Mouse (Mus musculus) thymus, adult 18-20 months (tissue): ENCODE measurements around the gene Cox8b.
"Not testable (repeated sequence)": the region's sequence is repeated elsewhere in the genome, so short reads cannot be mapped to it uniquely, and the experiment has no call there.

ENCODE experiments used
- DNase-seq, 2 experiments: peaks; one replicate each; pipeline ENCODE4 v3.0.0; 2022; ENCODE audit warnings: mixed read lengths in 2 of 2

Cox8b gene

GRCm38 (mm10) chr7:140912846-140913482 lies 12.7 kb upstream of the Cox8b start:
- no peak for DNase-seq

GRCm38 (mm10) chr7:140912293-140912692 lies 12.0 kb upstream of the Cox8b start:
- no peak for DNase-seq

- DNase-seq: peak; percentile 51 to 63
Measured at GRCm38 (mm10) chr7:140908634-140909107, 8.4 kb upstream of the Cox8b start.

GRCm38 (mm10) chr7:140908181-140908580 lies 7.9 kb upstream of the Cox8b start:
- no peak for DNase-seq

- DNase-seq: no peak
Measured at GRCm38 (mm10) chr7:140907697-140908096, 7.5 kb upstream of the Cox8b start.

GRCm38 (mm10) chr7:140907131-140907530 lies 6.9 kb upstream of the Cox8b start:
- DNase-seq: no peak

GRCm38 (mm10) chr7:140905642-140906081 lies 5.4 kb upstream of the Cox8b start:
- no peak for DNase-seq

DNA sequence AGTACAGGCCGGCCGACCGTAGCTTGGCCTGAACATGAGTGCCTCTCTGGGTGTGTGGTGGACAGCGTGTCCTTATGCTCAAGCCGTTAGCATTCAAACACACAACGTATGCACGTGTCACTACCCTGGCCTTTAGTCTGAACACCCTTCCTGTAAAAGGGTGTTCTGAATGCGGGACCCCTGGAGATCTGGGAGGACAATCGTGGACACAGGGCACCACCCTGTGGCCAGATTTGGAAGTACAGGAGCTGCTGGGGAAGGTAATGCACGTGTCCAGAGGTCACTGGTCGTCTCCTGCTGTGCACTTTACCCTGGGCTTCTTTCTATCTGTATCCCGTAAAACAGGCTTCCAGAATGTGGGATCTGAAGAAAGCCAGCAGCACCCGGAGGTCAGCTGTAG lies 3.0 kb upstream of the Cox8b start:
- DNase-seq: peak; percentile 44 to 46

DNA sequence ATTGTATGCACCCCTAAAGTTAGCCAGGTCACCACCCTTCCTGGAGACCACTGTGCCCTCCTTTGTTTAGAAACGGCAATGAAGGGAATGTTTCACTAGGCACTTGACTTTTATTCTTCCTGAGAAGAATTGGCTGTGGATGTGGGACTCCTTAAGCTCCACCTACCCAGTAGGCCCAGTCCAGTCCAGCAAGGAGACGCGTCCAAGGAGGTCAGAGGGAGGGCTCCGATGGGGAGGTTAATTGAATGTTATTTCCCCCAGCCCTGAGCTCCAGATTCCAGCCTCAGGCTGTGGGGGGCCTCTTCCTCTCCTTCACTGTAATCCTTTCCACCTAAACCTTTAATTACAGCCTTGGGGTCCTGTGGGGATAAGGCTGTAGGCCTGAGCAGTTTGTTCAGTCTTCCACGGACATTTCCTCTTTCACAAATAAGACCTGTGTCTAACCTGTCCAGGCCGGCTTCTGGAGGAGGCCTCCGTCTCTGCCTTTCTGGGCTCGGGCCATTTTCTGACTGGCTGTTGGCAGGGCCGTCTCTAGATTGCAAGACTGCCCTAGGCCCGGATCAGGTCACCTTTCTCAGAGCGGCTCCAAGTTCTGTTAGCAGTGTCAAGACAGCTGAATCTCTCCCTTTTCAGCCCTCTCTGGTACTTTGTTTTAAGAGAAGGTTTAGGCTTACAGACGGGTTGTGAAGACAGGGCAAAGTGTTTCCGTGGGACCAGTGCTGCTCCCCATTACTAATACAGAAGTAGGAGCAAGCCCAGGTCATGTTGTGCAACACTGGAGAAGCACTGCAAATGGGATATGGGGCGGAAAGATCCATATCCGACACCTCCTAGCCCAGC lies 2.0 kb upstream of the Cox8b start:
- no peak for DNase-seq

DNA sequence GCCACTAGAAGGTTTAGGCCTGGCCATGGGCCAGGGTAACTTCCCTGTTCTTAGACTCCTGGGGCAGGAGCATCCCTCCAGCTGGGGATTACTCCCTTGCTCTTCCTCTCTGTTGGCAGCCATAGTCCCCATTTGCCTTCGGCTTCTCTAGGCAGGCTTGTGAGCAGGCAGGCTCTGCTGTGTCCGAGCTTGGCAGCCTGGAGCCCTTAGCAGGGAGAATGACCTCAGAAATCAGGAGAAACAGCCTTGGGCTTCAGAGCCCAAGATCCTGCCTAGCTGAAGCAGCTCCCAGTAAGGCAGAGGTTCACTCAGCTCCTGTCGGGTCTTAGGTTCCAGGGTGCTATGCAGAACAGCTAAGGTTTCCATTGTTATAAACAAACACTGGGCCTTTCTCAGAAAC lies 1.1 kb downstream of the Cox8b start:
- no peak for DNase-seq

- no peak for DNase-seq
Measured at GRCm38 (mm10) chr7:140897863-140898262, 2.4 kb downstream of the Cox8b start.

GRCm38 (mm10) chr7:140894611-140895010 lies 5.6 kb downstream of the Cox8b start:
- DNase-seq: no peak

DNA sequence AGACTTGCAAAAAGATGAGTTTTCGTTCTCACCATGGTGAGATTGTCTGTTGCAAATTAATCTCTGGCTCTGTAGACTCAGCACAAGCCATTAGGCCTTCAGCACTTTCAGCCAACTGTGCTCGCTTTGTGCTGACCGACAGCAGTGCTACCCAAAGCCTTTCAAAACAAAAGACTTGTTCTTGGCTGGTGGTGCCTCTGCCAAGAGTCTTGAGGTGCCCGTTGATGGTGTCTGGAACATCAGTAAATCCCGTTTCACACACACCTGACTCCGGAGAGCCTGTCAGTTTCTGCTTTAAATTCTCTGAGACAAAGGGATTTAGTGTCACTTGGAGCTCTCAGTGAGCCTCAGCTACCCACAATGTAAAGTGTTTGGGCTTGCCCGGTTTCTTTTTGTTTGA lies 6.2 kb downstream of the Cox8b start:
- DNase-seq: no peak

DNA sequence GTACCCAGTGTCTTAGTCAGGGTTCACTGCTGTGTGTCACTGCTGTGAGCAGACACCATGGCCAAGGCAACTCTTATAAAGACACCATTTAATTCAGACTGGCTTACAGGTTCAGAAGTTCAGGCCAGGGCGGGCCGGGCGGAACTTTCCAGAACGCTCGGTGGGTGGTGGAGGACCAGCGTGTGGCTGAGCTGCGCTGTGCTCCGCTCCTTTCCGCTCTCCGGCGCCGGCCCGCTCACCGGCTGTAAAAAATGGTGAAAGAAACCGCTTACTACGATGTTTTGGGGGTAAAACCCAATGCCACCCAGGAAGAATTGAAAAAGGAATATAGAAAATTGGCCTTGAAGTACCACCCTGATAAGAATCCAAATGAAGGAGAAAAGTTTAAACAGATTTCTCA lies 9.6 kb downstream of the Cox8b start:
- DNase-seq: not testable (repeated sequence)

- DNase-seq: no peak
Measured at GRCm38 (mm10) chr7:140882469-140882803, 17.8 kb downstream of the Cox8b start.

GRCm38 (mm10) chr7:140881696-140882468 lies 18.4 kb downstream of the Cox8b start, which contains the start of the genes Psmd13 and Sirt3:
Gene Psmd13, plus strand, starts transcription at chr7:140881968.
Gene Sirt3, minus strand, starts transcription at chr7:140882309.
- peak; percentile 85 to 89 for DNase-seq

- DNase-seq: no peak
Measured at GRCm38 (mm10) chr7:140880865-140881515, 19.3 kb downstream of the Cox8b start.

GRCm38 (mm10) chr7:140880419-140880818 lies 19.8 kb downstream of the Cox8b start:
- no peak for DNase-seq

DNA sequence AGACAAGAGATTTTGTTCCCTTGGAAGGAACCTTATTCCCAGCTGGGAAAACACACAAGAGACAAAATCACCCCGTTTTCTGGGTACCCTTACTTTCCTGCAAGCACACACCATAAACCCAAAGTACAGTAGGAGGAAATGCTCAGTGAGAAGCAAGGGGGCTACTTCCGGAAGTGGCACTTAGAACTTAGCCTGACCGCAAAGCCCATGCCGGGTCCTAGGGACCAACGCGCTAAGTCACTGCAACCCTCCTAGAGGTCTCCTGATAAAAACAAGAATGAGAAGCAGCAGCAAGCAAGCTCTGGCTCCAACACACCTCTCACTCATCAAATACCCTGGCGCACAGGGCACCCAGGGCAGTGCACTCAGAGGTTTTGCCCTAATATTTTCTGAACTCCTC lies 20.9 kb downstream of the Cox8b start:
- no peak for DNase-seq

DNA sequence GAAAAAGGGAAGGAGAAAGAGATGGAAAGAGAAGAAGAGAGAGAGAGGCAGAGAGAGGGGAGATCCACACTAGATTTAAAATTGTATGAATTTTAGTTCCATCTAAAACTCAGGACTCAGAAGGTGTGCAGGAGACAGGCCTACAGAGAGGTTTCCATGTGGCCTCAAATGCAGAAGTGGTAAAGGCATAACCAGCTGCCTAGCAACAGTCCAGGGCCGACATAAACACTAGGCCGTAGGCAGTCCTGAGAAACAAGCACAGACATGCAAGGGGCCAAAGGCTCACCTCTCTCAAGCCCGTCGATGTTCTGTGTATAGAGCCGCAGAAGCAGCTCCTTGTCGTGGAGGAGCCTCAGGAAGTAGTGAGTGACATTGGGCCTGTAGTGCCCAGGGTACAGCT lies 22.9 kb downstream of the Cox8b start:
- DNase-seq: no peak

DNA sequence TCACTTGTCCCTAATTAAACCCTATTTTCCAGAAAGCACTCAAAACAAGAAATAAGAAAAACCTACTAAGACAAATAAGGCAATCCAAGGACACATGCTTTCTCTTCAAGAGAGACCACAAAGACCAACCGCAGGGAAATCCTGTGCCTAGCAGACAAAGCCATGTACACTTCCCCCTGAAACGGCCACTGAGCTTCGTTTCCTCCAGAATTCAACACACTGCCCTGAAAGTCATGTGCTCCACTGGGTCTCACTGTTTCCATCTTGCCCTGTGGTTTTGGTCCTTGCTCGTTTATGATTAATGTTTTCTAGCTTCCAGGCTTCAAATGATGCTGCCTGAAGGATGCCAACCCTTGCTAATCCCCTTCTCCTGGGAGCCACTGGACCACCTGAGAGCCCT lies 26.0 kb downstream of the Cox8b start:
- DNase-seq: no peak

DNA sequence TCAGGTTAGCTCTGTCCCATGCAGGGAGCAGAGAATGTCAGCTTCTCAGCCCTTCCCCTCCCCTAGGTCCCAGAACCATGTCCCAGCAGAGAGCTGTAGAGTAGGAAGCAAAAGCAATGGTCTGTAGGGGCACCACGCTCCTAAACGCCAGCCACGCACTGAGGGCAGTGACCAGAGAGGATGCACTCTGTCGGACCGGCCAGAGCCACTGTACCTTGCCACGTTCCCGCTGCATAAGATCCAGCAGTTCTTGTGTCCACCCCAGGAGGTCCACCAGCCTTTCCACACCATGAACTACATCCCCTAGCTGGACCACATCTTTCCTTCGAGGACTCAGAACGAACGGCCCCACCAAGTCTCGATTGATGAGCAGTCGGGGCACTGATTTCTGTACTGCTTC lies 35.5 kb downstream of the Cox8b start:
- no peak for DNase-seq

DNA sequence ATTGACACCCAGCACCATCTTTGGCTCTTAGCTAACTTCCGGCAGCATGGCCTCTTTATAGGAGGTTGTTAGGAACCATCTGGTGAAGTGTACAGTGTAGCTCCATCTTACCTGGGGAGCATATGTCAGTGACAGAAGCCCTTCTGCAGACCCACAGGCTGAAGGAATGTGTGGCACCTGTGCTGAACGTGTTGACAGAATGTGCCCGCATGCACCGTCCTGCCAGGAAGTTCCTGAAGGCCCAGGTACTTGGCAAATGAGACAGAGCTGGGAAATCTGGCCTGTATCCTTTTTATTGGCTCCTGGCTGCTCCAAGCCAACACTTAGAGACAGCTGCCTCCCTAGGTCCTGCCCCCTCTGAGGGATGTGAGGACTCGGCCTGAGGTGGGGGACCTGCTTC lies 39.5 kb downstream of the Cox8b start:
- DNase-seq: no peak
